Mouse (Mus musculus): Measurements from ENCODE around the gene Mknk2. TPM values are rescaled to one million over a fixed set of nuclear protein-coding genes. Genes with fewer than 3 reads are reported as not detected.

Mknk2 gene
- polyA plus RNA-seq, 1 experiment: 146 TPM

- Histone ChIP-seq H3K4me3 (ENCODE audit: low read depth, low read length) (peak overlapping the region; percentile 85), H3K36me3 (ENCODE audit: control insufficient read depth, insufficient read depth, low read length) (peaks cover 19% of the 10 kb centered on the region), H3K4me1 (ENCODE audit: control insufficient read depth, insufficient read depth, insufficient read length, low read length) (peaks cover 59% of the 10 kb centered on the region), H3K27me3 (ENCODE audit: control insufficient read depth, insufficient read depth, low read length) (no peaks in the 10 kb centered on the region), H3K27ac (ENCODE audit: insufficient read depth, low read depth, low read length) (peak overlapping the region; percentile 36)
- WGBS: 2% methylated on average over 6 of the region's 6 CpGs
- TF ChIP-seq POLR2A (IDR thresholded peaks at IDR 0.05; ENCODE audit: low read depth, low read length) (no peak), CTCF (IDR thresholded peaks at IDR 0.05; ENCODE audit: extremely low read depth, insufficient read length, insufficient replicate concordance, low read depth, low read length) (no peak)
These were observed 3.0 kb downstream of the Mknk2 start for GRCm38 (mm10) chr10:80674851-80675404.

GRCm38 (mm10) chr10:80674161-80674711 lies 3.7 kb downstream of the Mknk2 start:
- Histone ChIP-seq H3K36me3 (ENCODE audit: control insufficient read depth, insufficient read depth, low read length) (peaks cover 26% of the 10 kb centered on the region), H3K4me1 (ENCODE audit: control insufficient read depth, insufficient read depth, insufficient read length, low read length) (peaks cover 61% of the 10 kb centered on the region), H3K27ac (ENCODE audit: insufficient read depth, low read depth, low read length) (peak overlapping the region; percentile 36), H3K4me3 (ENCODE audit: low read depth, low read length) (peak overlapping the region; percentile 85), H3K27me3 (ENCODE audit: control insufficient read depth, insufficient read depth, low read length) (no peaks in the 10 kb centered on the region)
- no peak for TF ChIP-seq POLR2A (IDR thresholded peaks at IDR 0.05; ENCODE audit: low read depth, low read length)
- TF ChIP-seq CTCF (IDR thresholded peaks at IDR 0.05; ENCODE audit: extremely low read depth, insufficient read length, insufficient replicate concordance, low read depth, low read length): no peak
- 9% methylated on average over 5 of the region's 5 CpGs for WGBS

GRCm38 (mm10) chr10:80673690-80674089 lies 4.2 kb downstream of the Mknk2 start:
- Histone ChIP-seq H3K27me3 (ENCODE audit: control insufficient read depth, insufficient read depth, low read length) (no peaks in the 10 kb centered on the region), H3K4me1 (ENCODE audit: control insufficient read depth, insufficient read depth, insufficient read length, low read length) (peaks cover 62% of the 10 kb centered on the region), H3K27ac (ENCODE audit: insufficient read depth, low read depth, low read length) (no peak overlapping the region), H3K36me3 (ENCODE audit: control insufficient read depth, insufficient read depth, low read length) (peaks cover 32% of the 10 kb centered on the region), H3K4me3 (ENCODE audit: low read depth, low read length) (peak overlapping the region; percentile 85)
- TF ChIP-seq CTCF (IDR thresholded peaks at IDR 0.05; ENCODE audit: extremely low read depth, insufficient read length, insufficient replicate concordance, low read depth, low read length) (no peak), POLR2A (IDR thresholded peaks at IDR 0.05; ENCODE audit: low read depth, low read length) (no peak)
- WGBS: 43% methylated on average over 3 of the region's 3 CpGs

GRCm38 (mm10) chr10:80671936-80672690 lies 5.8 kb downstream of the Mknk2 start:
- Histone ChIP-seq H3K27me3 (ENCODE audit: control insufficient read depth, insufficient read depth, low read length) (no peaks in the 10 kb centered on the region), H3K4me1 (ENCODE audit: control insufficient read depth, insufficient read depth, insufficient read length, low read length) (peaks cover 50% of the 10 kb centered on the region), H3K4me3 (ENCODE audit: low read depth, low read length) (no peak overlapping the region), H3K27ac (ENCODE audit: insufficient read depth, low read depth, low read length) (no peak overlapping the region), H3K36me3 (ENCODE audit: control insufficient read depth, insufficient read depth, low read length) (peaks cover 46% of the 10 kb centered on the region)
- 77% methylated on average over 11 of the region's 11 CpGs for whole genome bisulfite sequencing
- TF ChIP-seq POLR2A (IDR thresholded peaks at IDR 0.05; ENCODE audit: low read depth, low read length): no peak
- TF ChIP-seq CTCF (IDR thresholded peaks at IDR 0.05; ENCODE audit: extremely low read depth, insufficient read length, insufficient replicate concordance, low read depth, low read length): no peak

GRCm38 (mm10) chr10:80671251-80671650 lies 6.7 kb downstream of the Mknk2 start:
- Histone ChIP-seq H3K36me3 (ENCODE audit: control insufficient read depth, insufficient read depth, low read length) (peaks cover 55% of the 10 kb centered on the region), H3K27me3 (ENCODE audit: control insufficient read depth, insufficient read depth, low read length) (no peaks in the 10 kb centered on the region), H3K27ac (ENCODE audit: insufficient read depth, low read depth, low read length) (no peak overlapping the region), H3K4me3 (ENCODE audit: low read depth, low read length) (no peak overlapping the region), H3K4me1 (ENCODE audit: control insufficient read depth, insufficient read depth, insufficient read length, low read length) (peaks cover 50% of the 10 kb centered on the region)
- TF ChIP-seq POLR2A (IDR thresholded peaks at IDR 0.05; ENCODE audit: low read depth, low read length) (no peak), CTCF (IDR thresholded peaks at IDR 0.05; ENCODE audit: extremely low read depth, insufficient read length, insufficient replicate concordance, low read depth, low read length) (no peak)
- WGBS: 86% methylated on average over 4 of the region's 4 CpGs

- H3K27ac ChIP-seq (ENCODE audit: insufficient read depth, low read depth, low read length): no peak overlapping the region
- 54% methylated on average over 2 of the region's 2 CpGs for WGBS
- peaks cover 56% of the 10 kb centered on the region for H3K4me1 ChIP-seq (ENCODE audit: control insufficient read depth, insufficient read depth, insufficient read length, low read length)
- H3K36me3 ChIP-seq (ENCODE audit: control insufficient read depth, insufficient read depth, low read length): peaks cover 60% of the 10 kb centered on the region
- no peak for TF ChIP-seq CTCF (IDR thresholded peaks at IDR 0.05; ENCODE audit: extremely low read depth, insufficient read length, insufficient replicate concordance, low read depth, low read length)
- TF ChIP-seq POLR2A (IDR thresholded peaks at IDR 0.05; ENCODE audit: low read depth, low read length): no peak
- no peak overlapping the region for H3K4me3 ChIP-seq (ENCODE audit: low read depth, low read length)
- no peaks in the 10 kb centered on the region for H3K27me3 ChIP-seq (ENCODE audit: control insufficient read depth, insufficient read depth, low read length)
These were observed 7.4 kb downstream of the Mknk2 start for GRCm38 (mm10) chr10:80670531-80670930.

All from small intestine, adult 2 months (tissue).